Mouse (Mus musculus) monocyte, adult 2 months (primary cell): Measurements from ENCODE around the gene Trim30d.
"Not testable (repeated sequence)": the region's sequence is repeated elsewhere in the genome, so short reads cannot be mapped to it uniquely, and the experiment has no call there.

Experiments
- DNase-seq, 2 experiments: peaks; one replicate each; pipeline ENCODE4 v3.0.0; 2022; ENCODE audit warnings: low spot score in 2 of 2, low read depth in 1 of 2

Trim30d gene

DNA sequence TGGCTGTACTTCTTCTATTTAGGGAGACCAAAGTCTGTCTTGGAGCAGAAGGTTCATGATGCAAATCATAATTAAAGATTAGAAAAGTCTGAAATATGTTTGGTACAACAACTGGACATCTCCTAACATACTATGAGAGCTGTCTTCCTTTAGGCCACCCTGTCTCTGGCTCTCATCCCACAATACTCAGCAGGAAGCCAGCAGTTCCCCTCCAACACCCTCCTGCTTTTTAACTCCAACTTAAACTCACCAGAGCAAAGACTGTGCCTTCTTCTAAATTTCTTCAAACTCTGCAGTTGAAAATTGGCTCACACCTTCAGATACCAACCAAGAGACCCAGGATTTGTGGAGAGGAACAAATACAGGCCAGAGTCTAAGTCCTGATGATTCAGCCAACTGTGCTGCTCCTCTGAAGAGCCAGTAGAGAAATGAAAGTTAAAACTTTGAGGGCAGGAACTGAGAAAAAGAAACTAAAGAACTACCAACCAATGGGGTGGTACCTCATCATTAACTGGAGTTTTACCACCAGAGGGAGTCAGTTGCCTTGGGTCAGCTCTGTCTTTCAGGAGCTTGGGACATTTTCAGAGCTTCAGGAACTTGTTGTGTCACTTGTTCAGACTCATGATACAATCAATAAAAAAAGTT is at the start of gene Trim30d:
Gene Trim30d (minus strand): TSS at position 429 of the 645 bp plus-strand sequence.
- not testable (repeated sequence) for DNase-seq

DNA sequence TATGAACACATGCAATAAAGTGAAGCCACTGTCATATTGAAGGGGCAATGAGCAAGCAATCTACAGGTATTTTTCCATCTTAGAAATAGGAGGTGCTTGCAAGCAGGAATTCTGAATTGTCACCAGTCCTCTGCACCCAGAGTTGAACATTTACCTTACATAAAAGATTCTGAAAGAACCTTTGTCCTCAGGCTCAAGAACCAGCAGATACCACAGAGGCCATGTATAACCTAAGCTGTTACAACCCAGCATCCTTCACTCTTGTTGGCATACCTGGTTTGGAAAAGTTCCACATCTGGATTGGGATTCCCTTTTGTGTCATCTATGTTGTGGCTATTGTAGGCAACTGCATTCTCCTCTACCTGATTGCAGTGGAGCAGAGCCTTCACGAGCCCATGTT is 45.1 kb upstream of the Trim30d start:
- no peak for DNase-seq

DNA sequence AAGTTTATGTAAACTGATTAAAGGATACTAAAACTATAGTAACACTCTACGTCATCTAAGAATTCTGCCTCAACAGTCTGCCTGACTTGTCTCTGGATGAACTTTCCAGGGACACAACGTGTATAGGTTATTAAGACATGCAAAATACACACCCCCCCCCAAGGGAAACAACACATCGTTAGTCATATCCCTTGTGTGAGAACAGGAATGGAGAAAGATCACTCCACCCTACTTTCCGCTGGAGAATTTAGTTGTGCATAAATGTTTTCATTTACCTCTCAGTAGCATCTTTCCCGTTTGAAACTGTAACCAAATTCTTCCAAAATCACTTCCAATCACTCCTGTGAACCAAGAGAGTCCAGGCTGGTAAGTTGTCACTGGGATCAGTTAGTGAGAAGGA is 42.2 kb upstream of the Trim30d start, which contains the start of gene Olfr651:
Gene Olfr651 (plus strand): TSS at position 301 of the 400 bp plus-strand sequence.
- no peak for DNase-seq

DNA sequence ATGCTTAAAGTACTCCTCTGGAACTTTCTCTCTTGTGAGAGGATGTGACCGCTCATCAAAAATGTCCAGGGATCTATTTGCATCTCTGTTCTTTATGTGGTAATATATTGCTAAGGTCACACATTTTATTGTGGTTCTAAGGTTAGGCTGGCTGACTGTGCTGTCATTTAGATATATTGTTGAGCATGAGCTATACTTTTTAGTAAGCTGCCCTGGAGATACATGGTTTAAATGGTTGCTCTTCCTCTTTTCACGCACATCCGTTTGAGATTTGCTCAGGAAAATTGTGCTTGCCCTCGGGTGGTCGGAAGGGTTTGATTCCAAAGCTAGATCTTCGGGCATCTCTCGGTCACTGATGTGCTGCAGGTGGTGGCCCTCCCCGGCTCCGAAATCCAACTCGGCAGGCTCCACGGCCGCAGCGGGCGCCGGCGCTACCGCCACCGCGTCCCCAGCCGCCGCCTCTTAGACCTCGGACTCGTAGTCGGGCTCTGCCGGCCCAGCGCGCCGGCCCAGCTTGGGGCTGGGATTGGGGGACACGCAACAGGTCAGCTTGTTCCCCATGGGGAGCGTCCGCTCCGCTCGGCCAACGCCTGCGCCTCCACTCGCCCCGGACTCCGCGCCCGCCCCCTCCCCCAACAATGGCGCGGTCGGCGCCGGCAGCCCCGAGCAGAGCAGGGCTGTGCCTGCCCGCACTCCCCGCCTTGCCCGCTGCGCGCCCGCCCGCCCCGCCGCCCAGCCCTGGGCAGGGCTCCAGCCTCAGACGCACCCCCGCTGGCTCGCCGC is 5.9 kb downstream of the Trim30d start:
- DNase-seq, result no peak

GRCm38 (mm10) chr7:104501186-104501585 is 6.5 kb downstream of the Trim30d start:
- not testable (repeated sequence) for DNase-seq

GRCm38 (mm10) chr7:104499464-104499863 is 8.2 kb downstream of the Trim30d start:
- DNase-seq, result not testable (repeated sequence)

DNA sequence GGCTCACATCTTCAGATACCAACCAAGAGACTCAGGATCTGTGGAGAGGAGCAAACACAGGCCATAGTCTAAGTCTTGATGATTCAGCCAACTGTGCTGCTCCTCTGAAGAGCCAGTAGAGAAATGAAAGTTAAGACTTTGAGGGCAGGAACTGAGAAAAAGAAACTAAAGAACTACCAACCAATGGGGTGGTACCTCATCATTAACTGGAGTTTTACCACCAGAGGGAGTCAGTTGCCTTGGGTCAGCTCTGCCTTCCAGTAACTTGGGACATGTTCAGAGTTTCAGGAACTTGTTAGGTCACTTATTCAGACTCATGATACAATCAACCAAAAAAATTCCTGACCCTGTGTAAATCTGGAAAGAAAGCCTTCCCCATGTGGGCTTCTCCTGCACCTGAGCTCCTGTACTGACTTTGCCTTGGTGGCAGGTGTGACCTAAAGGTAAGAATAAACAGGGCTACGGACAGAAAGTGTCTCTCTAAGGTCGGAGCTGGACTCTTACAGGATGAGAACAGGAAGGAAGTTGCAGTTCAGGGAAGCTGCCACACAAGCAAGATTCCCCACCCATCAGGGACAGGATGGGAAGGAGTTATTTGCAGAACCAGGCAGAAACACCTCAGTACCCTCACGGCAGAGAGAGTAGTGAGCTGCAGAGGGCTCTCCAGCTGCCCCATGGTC is 42.4 kb downstream of the Trim30d start, which contains the start of gene Trim30a:
Gene Trim30a (minus strand): TSS at position 129 of the 680 bp plus-strand sequence.
- DNase-seq, result peak; percentile 37 to 43

DNA sequence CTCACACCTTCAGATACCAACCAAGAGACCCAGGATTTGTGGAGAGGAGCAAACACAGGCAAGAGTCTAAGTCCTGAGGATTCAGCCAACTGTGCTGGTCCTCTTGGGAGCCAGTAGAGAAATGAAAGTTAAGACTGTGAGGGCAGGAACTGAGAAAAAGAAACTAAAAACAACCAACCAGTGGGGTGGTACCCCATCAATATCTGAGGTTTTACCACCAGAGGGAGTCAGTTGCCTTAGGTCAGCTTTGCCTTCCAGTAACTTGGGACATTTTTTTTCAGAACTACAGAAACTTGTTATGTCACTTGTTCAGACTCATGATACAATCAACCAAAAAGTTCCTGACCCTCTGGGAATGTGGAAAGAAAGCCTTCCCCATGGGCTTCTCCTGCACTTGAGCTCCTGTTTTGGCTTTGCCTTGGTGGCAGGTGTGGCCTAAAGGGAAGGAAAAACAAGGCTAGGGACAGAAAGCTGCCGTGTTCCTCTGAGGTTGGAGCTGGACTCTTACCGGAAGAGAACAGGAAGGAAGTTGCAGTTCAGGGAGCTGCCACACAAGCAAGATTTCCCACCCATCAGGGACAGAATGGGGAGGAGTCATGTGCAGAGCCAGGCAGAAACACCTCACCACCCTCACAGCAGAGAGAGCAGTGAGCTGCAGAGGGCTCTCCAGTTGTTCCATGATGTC is 61.5 kb downstream of the Trim30d start:
- peak in 1 of 2 experiments; percentile 16 for DNase-seq
